Mouse (Mus musculus) left cerebral cortex, postnatal 4 days (tissue): ENCODE measurements around the gene Lmtk2. TPM values are rescaled to one million over a fixed set of nuclear protein-coding genes. Genes with fewer than 3 reads are reported as not detected.
A peak's percentile ranks its signal among the peaks of the same experiment; 100 is the strongest.

Source experiments
- DNase-seq: peaks from one replicate; pipeline ENCODE4 v3.0.0-alpha.2; 2022
- intact Hi-C: fragments of 180-260 bp; cut with DNase I; formaldehyde crosslinking; loops from one replicate; pipeline ENCODE4 v1.15.1; 2025
- total RNA-seq, 2 experiments: library from RNA; stranded (reverse); gene quantifications; 2 replicates each; pipeline ENCODE4 v1.2.3; 2021

Gene Lmtk2
- 10 to 100 TPM; 87.1 to 89.8 TPM for total RNA-seq

DNA sequence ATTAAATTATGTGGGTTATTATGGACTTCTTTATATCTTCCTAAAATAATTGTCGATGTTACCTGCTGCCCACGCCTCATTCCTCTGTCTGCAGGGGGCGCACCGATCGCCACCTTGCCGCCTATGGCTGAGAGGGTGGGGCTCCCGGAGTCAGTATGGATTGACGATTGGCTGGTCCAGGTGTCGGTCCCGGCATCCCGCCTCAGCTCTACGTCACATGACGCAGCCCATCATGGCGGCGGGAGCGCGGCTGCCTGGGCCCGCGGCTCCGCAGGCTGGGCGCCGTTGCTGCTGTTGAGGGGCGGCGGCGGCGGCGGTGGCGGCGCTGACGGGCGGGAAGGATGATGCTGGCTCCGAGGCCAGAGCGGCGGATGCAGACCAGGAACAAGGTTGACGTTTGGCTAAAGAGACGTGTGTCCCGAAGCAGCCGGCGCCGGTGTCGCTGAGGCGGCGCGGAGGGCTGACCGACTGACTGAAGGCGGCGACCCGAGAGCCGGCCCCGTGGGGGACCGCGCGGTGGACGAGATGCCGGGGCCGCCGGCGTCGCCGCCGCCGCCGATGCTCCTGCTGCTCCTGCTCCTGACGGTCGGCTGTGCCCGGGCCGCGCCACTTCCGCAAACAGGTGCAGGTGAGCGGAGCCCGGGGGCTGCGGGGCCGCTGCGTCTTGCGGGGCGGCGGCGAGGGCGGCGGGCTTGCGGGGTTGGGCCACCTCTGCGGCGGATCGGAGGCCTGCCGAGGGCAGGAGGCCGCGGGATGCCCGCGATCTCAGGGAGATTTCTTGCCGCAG is at the start of gene Lmtk2:
TSS of gene Lmtk2 (plus strand) at position 288 of the 787 bp plus-strand sequence.
- peak; percentile 98 for DNase-seq
- intact Hi-C loops: no loop called here

DNA sequence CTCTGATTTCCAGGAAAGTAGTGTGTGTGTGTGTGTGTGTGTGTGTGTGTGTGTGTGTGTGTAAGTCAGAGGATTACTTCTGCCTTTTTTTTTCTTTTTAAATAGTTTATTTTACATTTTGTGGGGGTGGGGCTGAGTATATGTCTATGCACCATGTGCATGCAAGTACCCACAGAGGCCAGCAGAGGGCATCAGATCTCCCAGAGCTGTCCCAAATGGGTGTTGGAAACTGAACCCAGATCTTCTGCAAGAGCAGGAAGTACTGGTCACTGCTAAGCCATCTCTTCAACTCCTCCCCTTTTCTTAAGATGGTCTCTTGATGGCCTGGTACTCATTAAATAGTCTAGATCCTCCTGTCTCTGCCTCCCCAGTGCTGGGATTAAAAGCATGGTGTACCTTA is 49.0 kb upstream of the Lmtk2 start:
- no peak for DNase-seq
- intact Hi-C loops: no loop called here

DNA sequence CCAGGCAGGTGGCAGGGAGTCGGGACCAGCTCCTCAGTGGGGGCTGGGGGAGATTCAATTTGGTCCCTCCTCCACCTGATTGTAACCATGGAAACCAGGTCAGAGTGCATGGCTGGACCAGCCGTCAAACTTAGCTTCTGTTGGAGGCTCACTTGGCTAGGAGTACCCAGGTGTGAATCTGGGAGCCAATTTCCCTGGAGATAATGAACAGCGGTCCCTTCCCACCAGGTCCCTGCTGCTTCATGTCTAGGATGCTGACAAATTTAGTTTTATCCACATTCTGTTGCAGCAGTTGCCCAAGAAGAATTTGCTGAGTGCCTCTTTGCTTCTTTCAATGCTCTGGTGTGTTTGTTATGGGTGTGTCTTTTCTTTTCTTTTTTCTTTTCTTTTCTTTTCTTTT is 46.8 kb upstream of the Lmtk2 start:
- intact Hi-C loops: no loop called here
- DNase-seq: no peak

DNA sequence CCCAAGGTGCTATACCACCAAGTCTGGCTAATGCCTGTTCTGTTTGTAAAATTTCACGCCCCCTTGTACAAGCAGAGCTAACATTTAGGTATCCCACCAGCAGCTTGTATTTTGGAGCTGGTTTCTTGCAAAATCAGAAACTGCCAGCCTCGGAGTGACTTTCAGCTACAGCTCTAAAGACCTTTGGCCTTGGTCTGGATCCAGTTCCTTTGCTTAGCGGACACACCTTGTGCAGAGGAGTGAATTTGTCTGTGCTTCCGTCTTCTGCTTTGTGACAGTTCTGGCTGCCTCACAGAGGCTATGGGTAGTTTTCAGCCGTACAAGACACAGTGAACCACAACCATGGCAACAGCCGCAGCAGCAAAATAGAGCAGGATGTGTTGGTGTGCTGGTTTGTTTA is 45.9 kb upstream of the Lmtk2 start:
- DNase-seq: no peak

DNA sequence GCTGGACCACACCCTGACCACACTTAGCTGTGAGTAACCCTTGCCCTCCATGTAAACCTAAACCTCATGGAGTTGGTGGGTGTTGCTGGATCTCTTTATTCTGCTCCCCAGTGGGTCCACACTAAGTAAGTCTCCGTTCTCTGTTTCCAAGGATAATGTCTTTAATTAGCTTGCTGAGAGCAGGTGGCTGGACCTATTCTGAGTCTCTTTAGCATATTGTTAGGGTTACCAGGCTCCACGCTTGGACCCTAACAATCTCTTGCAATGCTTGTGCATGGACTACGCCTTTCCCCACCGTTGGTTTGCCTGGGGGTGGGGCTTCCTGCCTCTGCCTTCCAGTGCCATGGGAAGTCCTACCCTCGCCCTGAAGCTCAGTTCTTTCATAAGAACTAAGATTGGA is 36.1 kb upstream of the Lmtk2 start:
- no peak for DNase-seq

More for the DNA sequence above, 45.9 kb upstream of the Lmtk2 start:
- intact Hi-C loops: no loop called here

DNA sequence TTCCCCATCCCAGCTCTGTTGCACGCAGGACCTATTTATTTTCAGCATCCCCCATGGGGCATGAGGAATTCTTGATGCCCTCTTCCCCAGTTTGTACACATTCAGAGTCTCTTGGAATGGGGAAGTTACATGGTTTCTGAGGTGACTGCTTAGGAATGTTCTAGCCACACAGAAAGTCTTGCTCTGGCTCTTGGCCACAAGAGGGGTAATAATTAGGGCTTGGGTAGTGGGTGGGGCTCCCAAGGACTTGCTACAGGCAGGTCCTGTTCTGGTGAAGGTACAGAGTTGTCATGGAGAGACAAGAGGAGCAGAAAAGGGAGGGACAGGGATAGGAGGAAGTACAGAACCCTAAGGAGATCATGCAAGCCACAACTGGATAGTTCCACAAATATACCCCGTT is 34.2 kb upstream of the Lmtk2 start:
- intact Hi-C loops: no loop called here
- no peak for DNase-seq

More for the DNA sequence above, 36.1 kb upstream of the Lmtk2 start:
- intact Hi-C loops: no loop called here

DNA sequence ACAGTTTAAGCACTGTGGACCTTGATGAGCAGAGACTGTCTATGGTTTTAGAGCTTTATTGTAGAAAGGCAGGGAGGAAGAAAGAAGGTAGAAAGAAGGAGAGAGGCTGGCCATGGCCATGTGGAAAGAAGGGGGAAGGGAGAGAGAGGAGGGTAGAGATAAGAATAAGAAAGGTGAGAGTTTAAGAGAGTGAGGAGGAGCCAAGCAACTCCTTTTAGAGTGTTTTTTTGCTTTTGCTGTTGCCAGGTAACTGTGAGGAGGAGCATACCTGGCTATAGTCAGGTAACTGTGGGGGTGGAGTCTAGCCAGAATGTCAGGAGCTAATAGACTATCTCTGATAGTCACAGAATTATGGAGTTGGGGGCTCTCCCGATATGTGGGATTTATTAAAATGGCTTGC is 30.2 kb upstream of the Lmtk2 start:
- no peak for DNase-seq
- intact Hi-C loops: no loop called here

DNA sequence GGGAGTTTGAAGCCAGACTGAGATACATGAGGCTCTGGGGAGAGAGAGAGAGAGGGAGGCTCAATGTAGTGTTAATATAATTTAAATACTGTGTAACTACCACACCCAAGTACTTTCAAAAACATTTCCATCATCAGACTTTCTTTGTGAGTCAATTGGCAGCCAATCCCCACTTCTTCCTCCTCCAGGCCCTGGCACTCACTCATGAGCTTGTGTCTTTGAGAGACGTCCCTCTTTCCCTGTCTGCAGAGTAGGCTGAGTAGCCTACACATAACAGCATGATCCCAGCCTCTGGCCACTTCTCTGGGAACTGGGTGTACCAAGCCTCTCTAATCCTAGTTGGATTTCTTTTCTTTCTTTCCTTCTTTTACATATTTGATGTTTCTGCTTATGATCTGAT is 29.0 kb upstream of the Lmtk2 start:
- intact Hi-C loops: no loop called here
- DNase-seq: no peak

DNA sequence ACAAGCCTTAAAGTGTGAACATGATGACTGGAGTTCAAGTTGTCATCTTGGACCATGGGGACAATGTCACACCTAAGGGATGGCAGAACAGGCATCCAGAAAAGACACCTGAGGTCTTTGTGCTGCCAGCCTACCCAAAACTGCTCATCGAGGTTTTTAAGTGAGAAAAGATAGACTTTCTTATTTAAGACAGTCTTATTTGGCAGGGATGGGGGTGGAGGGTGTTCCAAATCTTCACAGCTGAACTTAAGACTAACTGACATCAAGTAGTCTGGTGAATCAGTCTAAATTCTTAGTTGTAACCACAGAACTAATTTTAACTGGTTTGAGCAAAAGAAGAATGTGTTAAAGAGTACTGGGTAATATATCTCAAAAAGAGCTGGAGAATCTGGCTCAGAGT is 22.7 kb upstream of the Lmtk2 start:
- intact Hi-C loops: no loop called here
- no peak for DNase-seq

DNA sequence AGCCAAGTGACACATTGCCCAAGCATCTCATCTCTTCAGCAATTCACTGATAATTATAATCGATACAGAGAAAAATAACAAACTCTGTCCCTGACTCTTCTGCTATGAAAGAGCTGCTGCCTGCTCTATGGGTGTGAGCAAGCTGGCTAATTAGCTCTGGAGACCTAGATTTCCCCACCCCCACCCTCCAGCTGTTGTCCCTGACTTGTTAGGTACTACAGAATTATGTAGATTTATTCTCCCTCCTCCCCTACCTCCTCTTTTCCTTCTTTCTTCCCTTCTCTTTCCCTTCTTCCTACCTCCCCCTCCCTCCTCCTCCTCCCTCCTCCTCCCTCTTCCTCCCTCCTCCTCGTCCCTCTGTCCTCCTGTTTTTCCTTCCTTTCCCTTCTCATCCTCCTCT is 19.4 kb upstream of the Lmtk2 start:
- intact Hi-C loops: no loop called here
- no peak for DNase-seq

DNA sequence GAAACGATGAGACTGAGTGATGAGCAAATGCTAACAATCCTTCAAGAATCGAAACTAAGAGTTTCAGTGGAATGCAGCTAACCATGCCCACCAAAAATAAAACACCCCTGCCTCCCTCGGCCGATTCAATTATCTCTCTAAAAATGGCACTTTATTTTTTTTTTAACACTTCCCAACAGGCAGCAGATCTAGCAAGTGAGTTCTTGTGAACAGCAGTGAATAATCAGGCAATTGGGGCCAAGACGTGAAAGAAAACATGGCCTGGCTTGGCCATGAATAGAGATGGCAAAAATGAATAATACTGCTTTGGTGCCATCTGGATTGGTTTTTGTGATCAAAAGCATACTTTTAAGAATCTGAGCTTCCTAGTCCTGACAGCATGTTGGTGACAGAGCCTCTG is 18.2 kb upstream of the Lmtk2 start:
- intact Hi-C loops: no loop called here
- no peak for DNase-seq

DNA sequence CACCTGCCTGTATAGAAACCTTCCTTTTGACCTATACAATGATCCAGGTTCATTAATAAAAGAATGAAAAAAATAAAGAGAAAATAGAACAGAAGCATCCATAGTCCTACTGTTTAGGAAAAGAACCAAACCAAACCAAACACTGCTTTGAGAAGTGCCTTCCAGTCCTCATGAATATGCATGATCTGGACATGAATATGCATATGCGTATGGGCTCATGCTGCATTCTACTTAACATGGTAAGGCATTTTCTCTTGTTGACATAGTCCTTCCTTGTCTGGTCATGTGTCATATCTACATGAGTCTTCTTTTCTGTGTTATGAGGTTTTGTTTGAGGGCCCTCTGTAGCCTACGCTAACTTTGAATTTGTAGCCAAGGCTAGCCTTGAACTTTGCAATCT is 16.7 kb upstream of the Lmtk2 start:
- intact Hi-C loops: no loop called here
- no peak for DNase-seq

DNA sequence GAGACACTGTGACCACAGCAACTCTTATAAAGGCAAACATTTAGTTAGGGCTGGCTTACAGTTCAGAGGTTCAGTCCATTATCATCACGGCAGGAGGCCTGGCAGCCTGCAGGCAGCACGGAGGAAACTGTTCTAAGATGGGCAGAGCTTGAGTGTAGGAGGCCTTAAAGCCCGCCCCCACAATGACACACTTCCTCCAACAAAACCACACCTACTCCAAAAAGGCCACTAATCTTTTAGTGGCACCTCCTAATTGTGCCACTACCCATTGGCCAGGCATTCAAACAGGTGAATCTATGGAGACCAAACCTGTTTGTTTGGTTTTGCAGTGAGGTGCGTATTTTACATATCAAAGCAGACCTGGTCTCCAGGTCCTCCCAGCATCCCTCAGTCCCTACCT is 16.0 kb upstream of the Lmtk2 start:
- intact Hi-C loops: no loop called here

DNA sequence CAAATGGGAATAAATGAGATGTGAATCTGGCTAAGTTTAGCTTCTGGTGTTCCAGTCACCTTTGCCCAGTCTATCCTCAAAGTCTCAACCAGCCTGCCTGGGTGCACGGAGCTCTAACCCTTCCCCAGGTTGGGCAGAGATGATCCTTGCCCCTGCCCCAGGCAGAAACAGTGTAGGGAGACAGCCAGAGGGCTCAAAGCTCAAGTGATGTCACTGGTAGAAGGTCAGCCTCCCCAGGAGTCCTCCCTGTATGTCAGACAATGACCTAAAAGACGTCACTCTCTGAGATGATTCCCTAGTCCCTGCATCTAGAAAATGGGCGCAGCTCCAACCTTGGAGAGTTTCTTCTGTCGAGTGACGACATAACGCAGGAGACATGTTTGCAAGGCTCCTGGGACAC is 14.5 kb upstream of the Lmtk2 start:
- no peak for DNase-seq
- intact Hi-C loops: no loop called here

More for the DNA sequence above, 16.0 kb upstream of the Lmtk2 start:
- no peak for DNase-seq

DNA sequence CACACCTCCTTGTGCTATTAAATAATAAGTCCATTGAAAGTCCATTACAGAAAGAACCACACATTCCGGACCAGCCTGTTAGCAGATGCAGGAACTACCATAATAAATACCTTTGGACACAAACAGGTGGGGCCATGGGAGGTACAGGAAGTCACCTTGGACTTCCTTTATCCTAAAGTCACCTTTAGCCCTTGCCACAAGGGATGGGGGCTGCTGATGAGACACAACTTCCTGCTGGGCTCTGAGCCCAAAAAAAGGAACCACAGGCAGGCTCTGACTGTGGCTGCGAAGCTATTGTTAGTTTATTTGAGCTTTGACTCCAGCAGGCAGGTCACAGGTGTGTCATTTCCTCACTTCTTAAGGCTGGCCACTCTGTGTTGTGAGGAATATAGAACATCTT is 13.7 kb upstream of the Lmtk2 start:
- intact Hi-C loops: no loop called here
- no peak for DNase-seq

DNA sequence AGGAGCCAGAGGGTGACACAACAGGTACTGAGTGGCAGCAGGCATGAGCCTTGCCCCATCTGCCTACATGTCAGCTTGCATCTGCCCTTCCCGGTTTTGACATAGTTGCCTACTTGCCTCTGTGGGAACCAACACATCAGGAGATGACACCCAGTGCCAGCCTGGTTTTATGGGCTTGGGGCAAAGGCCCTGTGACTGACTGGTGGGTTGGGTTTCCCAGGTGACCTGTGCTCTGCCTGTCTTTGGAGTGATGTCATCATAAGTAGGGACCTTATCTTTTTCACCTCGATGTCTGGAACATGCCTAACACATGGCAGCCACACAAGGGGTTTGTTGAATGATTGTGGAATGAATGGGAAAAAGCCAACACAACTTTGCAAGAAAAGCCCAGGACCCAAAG is 11.9 kb upstream of the Lmtk2 start:
- intact Hi-C loops: no loop called here
- DNase-seq: peak; percentile 3

DNA sequence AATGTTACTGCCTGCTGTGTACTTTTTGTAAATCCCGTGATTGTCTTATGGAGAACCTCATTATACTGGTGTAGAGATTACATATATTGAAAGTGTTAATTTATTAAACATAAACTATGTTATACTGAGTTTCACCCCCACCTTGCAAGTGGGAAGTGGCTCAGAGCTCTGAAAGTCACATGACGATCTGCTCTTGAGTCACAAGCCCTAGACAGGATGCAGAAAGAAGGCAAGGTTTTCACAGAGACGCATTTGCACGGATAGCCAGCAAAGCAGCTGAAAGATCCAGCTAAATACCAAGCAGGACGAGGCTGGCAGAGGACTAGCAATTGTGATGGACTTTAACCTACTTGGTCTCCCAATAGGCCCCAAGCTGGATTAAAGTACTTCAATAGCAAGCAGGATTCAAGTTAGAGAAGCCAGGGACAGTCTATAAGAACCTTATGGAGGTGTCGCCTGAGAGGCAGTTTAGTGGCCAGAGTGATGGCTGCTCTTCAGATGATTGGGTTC is 4.7 kb upstream of the Lmtk2 start:
- no peak for DNase-seq
- intact Hi-C loops: no loop called here

DNA sequence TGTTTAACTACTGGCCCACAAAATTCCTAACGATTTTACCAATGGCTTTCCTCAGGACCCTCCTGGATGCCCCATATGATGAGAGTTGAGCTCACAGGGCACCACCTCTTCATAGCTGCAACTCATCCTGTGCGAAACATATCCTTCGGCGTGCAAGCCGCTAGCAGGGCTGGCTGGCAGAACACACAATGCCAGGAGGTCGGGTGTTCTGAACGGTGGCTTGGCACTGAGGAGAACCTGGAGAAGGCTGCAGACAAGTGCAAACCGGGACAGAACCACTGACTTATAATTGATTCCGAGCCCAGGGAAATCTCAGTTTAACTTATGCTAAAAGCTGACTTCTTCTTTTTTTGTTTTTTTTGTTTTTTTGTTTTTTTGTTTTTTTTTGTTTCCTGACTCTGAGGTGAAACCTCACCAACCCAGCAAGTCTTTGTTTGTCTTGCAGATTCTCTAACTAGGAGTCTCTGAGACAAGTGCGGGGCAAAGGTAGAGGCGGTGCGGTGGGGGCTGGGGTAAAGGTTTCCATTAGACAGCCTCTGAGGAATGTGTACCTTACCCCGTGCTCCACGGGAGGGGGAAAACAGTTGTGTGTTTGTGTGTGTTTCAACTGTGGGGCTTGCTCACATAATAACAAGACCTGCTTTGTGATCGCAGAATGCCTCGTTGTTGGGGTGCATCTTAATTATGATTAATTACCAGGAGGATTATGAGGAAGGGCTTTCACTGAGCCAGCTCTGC is 2.2 kb upstream of the Lmtk2 start:
- DNase-seq: no peak
- intact Hi-C loops: no loop called here

DNA sequence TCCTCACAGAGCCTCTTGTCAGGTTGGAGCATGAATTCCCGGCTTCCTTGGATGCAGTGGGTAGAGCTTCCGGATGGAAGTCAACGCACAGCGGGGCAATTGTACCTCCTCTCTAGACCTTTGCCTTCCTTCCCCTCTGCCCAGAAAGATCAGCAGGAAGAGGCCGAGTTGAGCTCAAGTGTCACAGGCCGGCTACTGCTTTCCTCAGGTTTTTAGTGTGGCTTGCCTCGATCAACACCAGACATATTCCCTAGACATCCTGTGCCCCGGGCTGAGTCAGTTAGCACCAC is 1.7 kb upstream of the Lmtk2 start:
- no peak for DNase-seq
- intact Hi-C loops: no loop called here

DNA sequence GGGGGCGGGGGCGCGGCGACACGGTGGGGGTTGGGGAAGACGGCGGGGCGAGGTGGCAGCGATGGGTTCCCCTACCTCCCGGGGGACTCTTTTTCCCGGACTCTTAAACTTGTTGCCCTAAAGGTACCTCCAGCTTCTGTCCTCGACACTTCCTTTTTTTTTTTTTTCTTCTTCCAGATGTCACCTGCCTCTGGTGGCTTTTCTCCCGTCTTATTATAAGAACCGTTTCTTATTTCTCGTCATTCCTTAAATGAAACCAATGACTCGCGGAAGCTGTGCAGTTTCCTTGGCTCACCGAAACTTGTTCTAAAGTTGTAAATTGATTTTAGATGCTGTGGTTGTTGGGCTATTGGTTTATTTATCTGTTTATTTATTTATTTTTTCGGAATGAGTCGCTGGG is 712 bp downstream of the Lmtk2 start:
- intact Hi-C loops: no loop called here
- no peak for DNase-seq

DNA sequence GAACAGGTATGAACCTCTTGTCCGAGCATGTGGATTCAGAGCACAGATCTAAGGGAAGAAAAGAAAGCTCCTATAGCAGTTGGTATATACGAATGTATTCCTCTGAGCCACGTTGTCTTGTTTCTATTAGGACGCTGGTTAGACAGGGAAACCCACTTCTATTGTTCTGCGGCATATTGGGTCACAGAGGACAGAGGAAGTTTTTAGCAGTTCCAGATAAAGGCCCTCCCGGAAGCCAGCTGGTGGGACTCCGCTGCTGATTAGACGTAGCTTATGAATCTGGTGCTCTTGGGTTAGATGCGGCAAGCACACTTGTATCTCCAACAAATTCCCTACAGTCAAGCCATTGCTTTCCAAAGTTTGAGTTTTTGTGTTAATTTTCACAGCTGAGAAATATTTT is 4.8 kb downstream of the Lmtk2 start:
- intact Hi-C loops: no loop called here
- DNase-seq: no peak

DNA sequence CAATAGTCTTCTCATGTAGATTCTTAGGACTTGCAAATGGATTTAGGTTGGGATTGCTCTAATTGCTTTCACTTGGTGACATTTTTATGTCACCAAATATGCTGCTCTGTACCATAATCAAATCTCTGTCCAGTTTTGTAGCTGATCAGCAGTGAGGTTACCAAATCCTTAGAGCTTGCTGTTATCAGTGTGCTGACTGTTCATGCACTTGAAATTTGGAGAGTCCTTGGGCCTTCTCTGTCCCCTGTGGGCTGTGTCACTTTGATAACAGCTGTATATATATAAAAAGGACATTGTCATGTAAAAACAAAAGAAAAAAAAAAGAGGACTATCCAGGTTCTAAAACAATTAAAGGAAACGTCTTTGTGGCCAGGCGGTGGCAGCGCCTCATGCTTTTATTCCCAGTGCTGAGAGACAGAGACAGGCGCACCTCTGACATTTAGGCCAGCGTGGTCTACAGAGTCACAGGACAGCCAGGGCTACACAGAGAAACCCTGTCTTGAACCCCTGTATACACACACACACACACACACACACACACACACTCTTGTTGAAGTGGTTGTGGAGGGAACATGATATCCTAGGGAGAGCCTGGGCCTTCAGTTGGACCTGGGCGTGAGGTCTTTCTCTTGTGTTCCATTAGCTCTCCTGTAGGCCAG is 5.4 kb downstream of the Lmtk2 start:
- intact Hi-C loops: no loop called here
- no peak for DNase-seq
